Mouse (Mus musculus): ENCODE data around the gene Zfp983. TPM values are rescaled to one million over a fixed set of nuclear protein-coding genes. Genes with fewer than 3 reads are reported as not detected.
"Not testable (repeated sequence)": the region's sequence is repeated elsewhere in the genome, so short reads cannot be mapped to it uniquely, and the experiment has no call there.

The Zfp983 gene
- total RNA-seq (2021) = 1 to 10 TPM; 3.2 to 4.4 TPM
- long read RNA-seq, experiment 1, partial matches to known transcripts = 1 of 5 reads
- long read RNA-seq, experiment 1, other reads (novel, unspliced or antisense) = 4 of 5 reads
- long read RNA-seq, experiment 2, partial matches to known transcripts = 0 of 5 reads
- long read RNA-seq, experiment 2, other reads (novel, unspliced or antisense) = 5 of 5 reads

DNA sequence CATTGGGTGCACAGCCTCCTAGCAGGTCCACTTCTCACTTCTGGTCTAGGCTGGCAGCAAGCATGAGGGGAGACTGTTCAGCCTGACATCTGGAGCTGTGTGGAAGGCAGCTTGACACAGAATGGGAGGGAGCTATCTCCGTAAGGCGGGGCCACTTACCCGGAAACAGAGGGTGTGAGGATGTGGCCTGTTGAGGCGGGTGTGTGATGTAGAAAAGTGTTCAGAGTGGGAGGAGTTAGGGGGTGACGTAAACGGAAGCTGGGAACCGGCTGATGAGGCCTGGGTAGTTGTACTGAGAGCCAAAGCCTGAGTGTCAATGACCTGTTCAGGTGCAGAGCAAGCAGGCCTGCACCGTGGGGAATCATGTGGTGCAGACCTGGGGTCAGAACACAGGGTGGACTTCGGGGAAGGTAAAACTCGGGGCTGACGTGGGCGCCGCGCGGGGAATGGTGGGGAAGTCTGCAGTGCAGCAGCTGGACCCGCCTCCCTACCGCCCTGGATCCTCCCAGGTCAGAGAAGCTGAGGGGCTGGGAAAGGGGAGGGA is at the start of gene Zfp983:
TSS of gene Zfp983 (plus strand) at position 261 of the 544 bp plus-strand sequence.
- peak; percentile 44 to 73 for DNase-seq (ENCODE audit: low spot score in 2 of 2)

DNA sequence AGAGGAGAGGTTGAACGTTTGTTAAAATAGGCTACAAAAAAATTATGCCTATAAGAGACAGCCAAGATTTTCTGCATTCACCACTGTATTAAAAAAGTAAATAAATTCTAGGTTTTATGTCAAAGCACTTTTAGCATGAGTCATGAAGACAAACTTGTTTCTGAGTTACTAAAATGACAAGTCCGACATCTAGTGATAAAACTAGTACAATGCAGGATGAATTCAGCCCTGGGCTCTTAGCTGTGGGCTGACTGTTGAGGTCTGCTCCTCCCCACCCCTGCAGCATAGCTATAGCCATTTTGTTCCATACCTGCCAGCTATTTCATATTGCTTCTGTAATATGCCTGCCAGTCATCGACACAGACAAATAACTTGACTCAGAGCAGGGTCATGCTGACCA is 34.1 kb upstream of the Zfp983 start:
- DNase-seq (ENCODE audit: low spot score in 2 of 2) = no peak

DNA sequence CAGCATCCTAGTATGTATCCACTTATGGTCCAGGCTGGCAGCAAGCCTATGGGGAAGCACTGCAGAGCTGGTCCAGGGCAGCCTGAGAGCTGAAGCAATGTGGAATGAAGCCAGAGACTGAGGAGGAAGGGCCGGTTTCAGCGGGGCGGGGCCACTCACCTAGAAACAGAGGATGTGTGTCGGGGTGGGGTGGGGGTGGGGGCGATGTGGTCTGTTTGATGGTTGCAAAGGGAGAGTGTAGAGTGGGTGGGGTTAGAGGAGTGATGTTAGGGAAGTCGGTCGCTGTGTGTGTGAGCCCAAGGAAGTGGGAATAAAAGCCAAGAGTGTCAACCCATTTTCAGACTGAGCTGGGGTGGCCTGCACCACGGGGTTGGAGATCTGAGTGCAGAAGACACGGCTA is 33.1 kb upstream of the Zfp983 start:
- no peak for DNase-seq (ENCODE audit: low spot score in 2 of 2)

DNA sequence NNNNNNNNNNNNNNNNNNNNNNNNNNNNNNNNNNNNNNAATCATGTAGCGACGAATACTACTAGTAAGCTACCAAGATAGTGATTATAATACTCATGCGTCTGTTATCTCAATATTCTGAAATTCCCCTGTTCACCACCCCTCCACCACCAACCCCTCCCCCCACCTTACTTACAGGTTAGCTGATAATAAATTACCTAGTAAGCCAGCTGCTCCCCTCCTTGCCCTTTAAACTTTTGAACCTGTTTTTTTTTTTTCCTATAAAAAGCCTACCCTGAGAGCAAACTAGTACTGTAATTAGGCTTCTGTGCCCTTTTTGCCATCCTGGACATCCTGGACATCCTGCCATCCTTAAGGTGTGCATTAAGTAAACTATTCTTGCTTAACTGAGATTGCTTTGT is 26.8 kb upstream of the Zfp983 start:
- no peak for DNase-seq (ENCODE audit: low spot score in 2 of 2)

DNA sequence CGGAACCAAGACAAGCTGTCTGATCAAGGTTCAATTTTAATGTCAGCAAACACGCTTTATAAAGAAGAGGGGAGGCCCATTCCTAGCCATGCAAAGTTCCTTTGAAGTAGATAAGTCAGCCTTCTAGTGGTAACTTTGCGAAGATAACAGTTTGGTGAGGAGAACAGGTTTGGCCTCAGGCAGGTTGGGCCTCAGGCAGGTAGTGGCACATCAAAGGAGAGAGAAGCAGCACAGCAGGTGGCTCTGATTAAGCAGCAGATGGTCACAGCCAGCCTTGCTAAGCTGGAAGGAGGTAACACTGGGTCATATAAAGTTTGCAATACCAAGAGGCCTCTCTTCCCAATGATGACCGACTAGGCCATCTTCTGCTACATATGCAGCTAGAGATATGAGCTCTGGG is 14.7 kb upstream of the Zfp983 start:
- not testable (repeated sequence) for DNase-seq (ENCODE audit: low spot score in 2 of 2)

DNA sequence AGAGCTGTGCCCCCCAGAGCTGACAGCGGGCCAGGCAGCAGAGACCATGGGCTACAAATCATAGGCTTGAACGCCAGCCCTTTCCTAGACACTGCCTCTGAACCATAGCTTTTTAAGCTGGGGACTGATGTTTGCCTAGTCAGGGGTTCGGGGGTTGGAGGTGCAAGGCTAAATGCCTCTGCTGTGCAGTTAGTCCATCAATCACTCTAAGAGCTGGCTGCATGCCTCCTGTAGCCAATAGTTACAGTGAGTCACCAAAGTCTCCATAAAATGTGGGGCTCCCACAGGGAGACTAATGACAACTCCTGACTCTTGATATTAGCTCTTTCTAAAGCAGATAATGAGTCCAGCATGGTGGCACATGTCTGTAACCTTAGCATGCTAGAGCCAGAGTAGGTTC is 1.6 kb upstream of the Zfp983 start:
- no peak for DNase-seq (ENCODE audit: low spot score in 2 of 2)

DNA sequence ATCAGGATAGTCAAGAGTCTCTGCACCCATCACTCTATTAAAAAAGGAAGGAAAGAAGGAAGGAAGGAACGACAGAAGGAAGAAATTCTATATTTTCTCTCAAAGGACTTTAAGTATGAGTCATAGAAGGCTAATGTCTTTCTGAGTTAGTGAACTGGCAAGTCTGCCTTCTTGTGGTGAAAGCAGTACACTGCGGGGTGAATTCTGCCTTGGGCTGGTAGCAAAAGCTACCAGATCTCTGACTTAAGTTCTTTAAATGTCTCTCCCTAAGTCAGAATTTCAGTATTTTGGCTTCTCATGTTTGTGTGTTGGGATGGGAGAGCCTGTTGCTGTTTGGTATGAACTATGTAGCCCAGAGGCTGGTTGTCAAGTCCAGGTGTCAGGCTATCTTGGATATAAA is 488 bp upstream of the Zfp983 start:
- peak in 1 of 2 experiments; percentile 10 for DNase-seq (ENCODE audit: low spot score in 2 of 2)

DNA sequence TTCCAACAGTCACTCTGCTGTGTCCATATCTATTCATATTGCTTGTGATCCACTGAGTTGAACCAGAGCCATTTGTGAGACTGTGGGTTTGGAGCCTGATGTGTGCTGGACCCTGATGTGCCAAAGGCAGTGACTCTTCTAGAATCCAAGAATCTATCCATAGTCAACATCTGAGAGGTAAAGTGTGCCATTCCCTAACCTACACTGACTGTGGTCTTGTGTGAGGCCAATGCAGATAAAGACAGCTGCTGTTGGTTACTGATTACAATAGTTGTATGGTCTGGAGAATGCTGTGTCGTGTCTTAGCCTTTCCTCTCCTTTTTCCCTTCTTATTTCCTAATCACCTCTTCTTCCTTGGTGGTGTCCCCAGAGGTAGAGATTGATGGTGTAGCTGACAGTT is 28.4 kb downstream of the Zfp983 start:
- not testable (repeated sequence) for DNase-seq (ENCODE audit: low spot score in 2 of 2)

DNA sequence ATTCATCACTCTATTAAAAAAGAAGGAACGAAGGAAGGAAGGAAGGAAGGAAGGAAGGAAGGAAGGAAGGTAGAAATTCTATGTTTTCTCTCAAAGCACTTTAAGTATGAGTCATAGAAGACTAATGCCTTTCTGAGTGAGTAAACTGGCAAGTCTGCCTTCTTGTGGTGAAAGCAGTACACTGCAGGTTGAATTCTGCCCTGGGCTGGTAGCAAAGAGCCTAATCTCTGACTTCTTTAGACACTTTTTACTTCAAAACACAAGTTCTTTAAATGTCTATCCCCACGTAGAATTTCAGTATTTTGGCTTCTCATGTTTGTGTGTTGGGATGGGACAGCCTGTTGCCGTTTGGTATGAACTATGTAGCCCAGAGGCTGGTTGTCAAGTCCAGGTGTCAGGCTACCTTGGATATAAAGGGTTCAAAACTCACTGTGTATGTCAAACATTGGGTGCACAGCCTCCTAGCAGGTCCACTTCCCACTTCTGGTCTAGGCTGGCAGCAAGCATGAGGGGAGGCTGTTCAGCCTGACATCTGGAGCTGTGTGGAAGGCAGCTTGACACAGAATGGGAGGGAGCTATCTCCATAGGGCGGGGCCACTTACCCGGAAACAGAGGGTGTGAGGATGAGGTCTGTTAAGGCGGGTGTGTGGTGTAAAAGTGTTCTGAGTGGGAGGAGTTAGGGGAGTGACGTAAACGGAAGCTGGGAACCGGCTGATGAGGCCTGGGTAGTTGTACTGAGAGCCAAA is 29.0 kb downstream of the Zfp983 start:
- DNase-seq (ENCODE audit: low spot score in 2 of 2) = peak; percentile 59 to 78

DNA sequence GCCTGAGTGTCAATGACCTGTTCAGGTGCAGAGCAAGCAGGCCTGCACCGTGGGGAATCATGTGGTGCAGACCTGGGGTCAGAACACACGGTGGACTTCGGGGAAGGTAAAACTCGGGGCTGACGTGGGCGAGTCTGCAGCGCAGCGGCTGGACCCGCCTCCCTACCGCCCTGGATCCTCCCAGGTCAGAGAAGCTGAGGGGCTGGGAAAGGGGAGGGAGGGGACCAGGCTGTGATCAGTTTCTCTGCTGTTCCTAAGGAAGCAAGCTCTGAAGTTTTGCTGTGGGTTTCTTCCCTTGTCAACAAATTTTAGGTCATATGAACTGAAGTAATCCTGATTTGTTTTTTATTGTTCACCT is 29.6 kb downstream of the Zfp983 start:
- DNase-seq (ENCODE audit: low spot score in 2 of 2) = not testable (repeated sequence)

DNA sequence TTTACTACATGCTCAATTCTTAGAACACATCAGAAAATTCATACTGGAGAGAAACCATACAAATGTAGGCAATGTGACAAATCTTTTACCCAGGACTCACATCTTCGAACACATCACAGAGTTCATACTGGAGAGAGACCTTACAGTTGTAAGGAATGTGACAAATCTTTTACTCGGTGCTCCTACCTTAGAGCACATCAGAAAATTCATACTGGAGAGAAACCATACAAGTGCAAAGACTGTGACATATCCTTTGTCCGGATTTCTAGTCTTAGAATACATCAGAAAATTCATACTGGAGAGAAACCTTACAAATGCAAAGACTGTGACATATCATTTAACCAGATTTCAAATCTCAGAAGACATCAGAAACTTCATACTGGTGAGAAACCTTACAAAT is 41.1 kb downstream of the Zfp983 start, which contains the start of gene Gm10226:
TSS of gene Gm10226 (plus strand) at position 301 of the 400 bp plus-strand sequence.
- no peak for DNase-seq (ENCODE audit: low spot score in 2 of 2)

DNA sequence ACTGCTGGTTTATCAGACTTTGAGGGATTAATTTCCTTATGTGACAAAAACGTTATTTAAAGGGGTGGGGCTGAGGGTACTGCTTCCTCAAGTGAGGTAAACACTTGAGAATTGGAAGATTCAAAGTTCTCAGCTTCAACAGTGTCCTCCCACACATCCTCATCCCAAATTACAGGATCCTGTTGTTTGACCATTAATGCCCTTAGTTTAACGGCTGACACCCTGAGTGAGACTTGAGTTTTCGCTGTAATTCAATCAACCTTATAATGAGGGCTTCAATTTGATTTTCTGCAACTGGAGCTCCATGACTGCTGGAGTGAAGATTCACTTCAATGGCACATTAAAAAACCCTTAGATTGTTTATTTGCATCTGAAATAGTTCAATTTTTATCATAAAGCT is 42.9 kb downstream of the Zfp983 start:
- no peak for DNase-seq (ENCODE audit: low spot score in 2 of 2)

DNA sequence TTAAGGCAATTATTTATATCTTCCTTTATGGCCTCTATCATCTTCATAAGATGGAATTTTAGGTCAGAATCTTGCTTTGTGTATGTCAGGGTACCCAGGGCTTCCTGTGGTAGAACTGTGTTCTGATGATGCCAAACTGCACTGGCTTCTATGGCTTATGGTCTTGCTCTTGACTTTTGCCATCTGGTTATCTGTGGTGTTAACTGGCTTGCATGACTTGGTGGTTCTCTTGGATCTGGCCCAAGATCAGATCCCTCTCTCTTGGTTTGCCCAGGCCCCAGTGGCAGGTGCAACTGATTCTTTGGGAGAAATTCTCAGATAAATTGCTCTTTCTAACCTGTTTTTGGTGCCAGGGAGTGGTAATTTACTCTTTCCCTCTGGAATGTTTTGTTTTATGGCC is 45.6 kb downstream of the Zfp983 start:
- DNase-seq (ENCODE audit: low spot score in 2 of 2) = no peak

DNA sequence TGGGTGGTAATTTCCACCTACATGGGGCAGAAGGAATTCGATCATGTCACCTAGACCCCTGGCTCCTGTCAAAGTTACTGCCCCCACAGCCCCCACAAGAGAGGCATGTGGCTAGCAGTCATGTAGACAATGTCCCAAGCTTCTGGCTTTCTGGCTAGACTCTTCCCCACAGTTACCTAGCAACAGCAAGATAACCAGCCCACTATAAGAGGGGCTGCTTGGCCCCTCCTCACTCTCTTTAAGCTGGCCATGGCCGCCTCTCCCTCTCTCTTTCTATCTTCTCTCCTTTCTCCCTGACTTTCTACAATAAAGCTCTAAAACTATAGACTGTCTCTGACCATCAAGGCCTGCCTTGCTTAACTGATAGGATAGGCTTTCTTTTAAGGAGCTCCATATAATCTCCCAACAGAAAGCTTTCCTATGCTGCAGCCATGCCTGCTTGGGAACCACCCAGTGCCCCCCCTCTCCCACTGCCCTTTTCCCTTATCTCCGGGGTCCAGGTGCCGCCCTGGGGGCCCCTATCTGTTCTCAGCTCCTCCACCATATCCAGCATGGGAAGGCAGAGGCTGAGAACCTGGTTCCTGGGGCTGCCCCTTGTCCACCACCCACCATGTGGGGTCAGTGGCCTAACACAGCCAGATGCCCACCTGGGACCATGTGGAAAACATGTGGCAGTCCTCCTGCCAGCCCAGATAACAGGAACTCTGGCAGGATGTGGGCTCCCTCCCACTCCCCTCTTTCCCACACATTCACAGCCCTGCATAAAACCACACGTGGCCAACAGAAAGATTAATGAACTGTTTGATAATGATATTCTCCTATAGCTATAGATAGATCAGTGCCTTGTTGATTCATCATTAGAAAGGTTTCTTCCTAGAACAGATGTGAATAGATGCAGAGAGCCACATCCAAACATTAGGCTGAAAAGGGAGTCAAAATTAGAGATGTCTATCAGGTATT is 52.1 kb downstream of the Zfp983 start:
- DNase-seq (ENCODE audit: low spot score in 2 of 2) = no peak

DNA sequence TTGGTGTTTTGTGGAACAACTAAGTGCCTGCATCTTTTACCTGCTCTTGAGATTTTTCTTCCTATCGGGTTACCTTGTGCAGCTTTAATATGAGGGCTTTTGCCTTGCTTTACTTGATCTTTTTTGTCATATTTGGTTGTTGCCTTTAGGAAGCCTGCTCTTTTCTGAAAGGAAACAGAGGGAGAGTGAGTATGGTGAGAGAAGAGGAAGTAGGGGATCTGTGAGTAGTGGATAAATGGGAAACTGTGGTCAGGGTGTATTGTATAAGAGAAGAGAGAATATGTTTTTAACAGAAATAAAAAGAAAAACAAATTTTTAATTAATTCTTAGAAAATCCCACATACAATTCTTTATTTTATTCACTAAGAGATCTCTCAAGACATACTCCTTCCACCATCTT is 53.0 kb downstream of the Zfp983 start:
- no peak for DNase-seq (ENCODE audit: low spot score in 2 of 2)

DNA sequence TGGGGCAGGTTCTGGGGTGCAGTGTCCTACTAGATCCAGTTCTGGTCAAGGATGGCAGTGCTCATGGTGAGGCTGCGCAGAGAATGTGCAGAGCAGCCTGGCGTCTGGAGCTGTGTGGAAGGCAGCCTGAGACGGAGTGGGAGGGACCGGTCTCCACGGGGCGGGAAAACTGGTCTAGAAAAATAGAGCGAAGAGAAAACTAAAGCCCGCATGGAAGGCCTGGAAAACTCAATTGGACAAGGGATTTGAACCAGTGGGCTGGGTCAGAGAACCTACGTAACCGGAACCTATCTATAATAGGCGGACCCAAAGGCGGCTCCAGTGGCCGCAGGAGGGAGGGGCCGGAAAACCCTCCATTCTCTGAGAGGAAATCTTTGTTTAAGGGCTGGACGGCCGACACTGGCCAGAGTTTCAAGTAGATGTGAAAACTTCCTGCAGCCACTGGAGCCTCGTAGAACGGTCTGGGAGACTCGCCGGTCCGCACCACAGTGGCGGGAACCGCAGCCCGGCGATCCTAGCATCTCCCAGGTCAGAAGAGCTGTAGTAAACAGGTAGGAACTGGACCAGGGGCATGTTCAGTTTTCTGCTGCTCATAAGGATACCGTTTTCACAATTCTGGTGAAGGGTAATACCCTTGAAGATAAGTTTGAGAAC is 57.0 kb downstream of the Zfp983 start, which contains the start of gene Zfp760:
TSS of gene Zfp760 (plus strand) at position 399 of the 654 bp plus-strand sequence.
- DNase-seq (ENCODE audit: low spot score in 2 of 2) = peak; percentile 48 to 80

DNA sequence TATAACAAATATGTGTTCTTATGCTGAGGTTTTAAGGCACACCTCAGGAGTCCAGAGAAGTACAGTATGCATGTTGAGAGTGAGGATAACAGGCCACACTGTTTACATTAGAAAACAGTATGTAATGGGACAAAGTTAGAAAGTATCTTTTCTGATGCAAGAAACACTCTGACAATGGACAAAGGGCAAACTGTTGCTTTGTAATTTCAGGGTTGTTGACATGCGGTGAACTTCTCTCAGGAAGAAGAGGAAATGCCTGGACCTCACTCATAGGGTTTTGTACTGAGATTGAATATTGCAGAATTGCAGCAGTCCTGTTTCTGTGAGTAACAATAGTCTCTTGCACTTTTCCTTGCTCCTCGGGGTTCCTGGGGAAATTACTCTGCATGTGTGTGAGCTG is 58.0 kb downstream of the Zfp983 start:
- DNase-seq (ENCODE audit: low spot score in 2 of 2) = no peak
